Mouse (Mus musculus) midbrain, embryonic 15.5 days (tissue): ENCODE measurements around the gene Chchd6. TPM values are rescaled to one million over a fixed set of nuclear protein-coding genes. Genes with fewer than 3 reads are reported as not detected.

Source experiments
- ATAC-seq: fragments of 200-750 bp; cut with Nextera tagmentation; replicated peaks from 2 replicates; pipeline ENCODE4 v1.8.0; 2017; ENCODE audit warnings: moderate TSS enrichment
- H3K27ac ChIP-seq: fragments of 300-500 bp; sonication (generic); 2 replicates; pipeline ENCODE4 v1.5.1; 2015; ENCODE audit warnings: mild to moderate bottlenecking, inconsistent platforms
- H3K27me3 ChIP-seq: fragments of 300-500 bp; sonication (generic); replicated peaks from 2 replicates; pipeline ENCODE4 v1.6.1; 2015; ENCODE audit warnings: inconsistent platforms
- H3K36me3 ChIP-seq: fragments of 300-500 bp; sonication (generic); replicated peaks from 2 replicates; pipeline ENCODE4 v1.6.1; 2015; ENCODE audit warnings: inconsistent platforms
- H3K4me1 ChIP-seq: fragments of 300-500 bp; sonication (generic); 2 replicates; pipeline ENCODE4 v1.6.1; 2015; ENCODE audit warnings: inconsistent platforms
- H3K4me2 ChIP-seq: fragments of 300-500 bp; sonication (generic); 2 replicates; pipeline ENCODE4 v1.6.1; 2015; ENCODE audit warnings: inconsistent platforms, mild to moderate bottlenecking, moderate library complexity
- H3K4me3 ChIP-seq: fragments of 300-500 bp; sonication (generic); 2 replicates; pipeline ENCODE4 v1.5.1; 2015; ENCODE audit warnings: mild to moderate bottlenecking, inconsistent platforms
- H3K9ac ChIP-seq: fragments of 300-500 bp; sonication (generic); 2 replicates; pipeline ENCODE4 v1.6.1; 2015; ENCODE audit warnings: mild to moderate bottlenecking, inconsistent platforms
- H3K9me3 ChIP-seq: fragments of 300-500 bp; sonication (generic); 2 replicates; pipeline ENCODE4 v1.6.1; 2016; ENCODE audit warnings: inconsistent platforms
- WGBS: fragments of 180-500 bp; shearing (Covaris S2); methylation state at CpG from one replicate; pipeline ENCODE4 v1.1.7; 2015; ENCODE audit warnings: mixed read lengths; 5-methylcytosine and 5-hydroxymethylcytosine counted together
- polyA plus RNA-seq: library from polyadenylated mRNA; unstranded; fragments of >200 nt; fragmentation: Nextera tagmentation; extraction: Ambion mirVana; gene quantifications from 2 replicates; pipeline ENCODE4 v1.2.1, GENCODE M21; 2015

Gene Chchd6
- polyA plus RNA-seq, 1 experiment from 2014 or later: 173 TPM

- Histone ChIP-seq H3K9me3 (no peaks in the 10 kb centered on the region), H3K27me3 (no peaks in the 10 kb centered on the region), H3K9ac (no peak overlapping the region), H3K4me3 (no peak overlapping the region), H3K4me1 (peaks cover 98% of the 10 kb centered on the region), H3K27ac (no peak overlapping the region), H3K36me3 (peaks cover 14% of the 10 kb centered on the region; the same call in 1 of the 2 replicates), H3K4me2 (no peak overlapping the region)
- WGBS: 85% methylated on average over 12 of the region's 12 CpGs
- no peak for ATAC-seq
These were observed 240.7 kb downstream of the Chchd6 start for GRCm38 (mm10) chr6:89354726-89355125.

GRCm38 (mm10) chr6:89354076-89354475, 241.4 kb downstream of the Chchd6 start:
- H3K4me1 ChIP-seq: peaks cover 96% of the 10 kb centered on the region
- H3K9ac ChIP-seq: no peak overlapping the region
- peaks cover 19% of the 10 kb centered on the region; the same call in 1 of the 2 replicates for H3K36me3 ChIP-seq
- H3K27ac ChIP-seq: no peak overlapping the region
- 73% methylated on average over 5 of the region's 5 CpGs for WGBS
- ATAC-seq: no peak
- no peak overlapping the region for H3K4me2 ChIP-seq
- H3K4me3 ChIP-seq: no peak overlapping the region
- no peaks in the 10 kb centered on the region for H3K9me3 ChIP-seq
- H3K27me3 ChIP-seq: no peaks in the 10 kb centered on the region

- Histone ChIP-seq H3K9ac (no peak overlapping the region), H3K9me3 (no peaks in the 10 kb centered on the region), H3K4me1 (peaks cover 87% of the 10 kb centered on the region), H3K27ac (0 out of 2 replicates have a peak overlapping the region, but pooled peaks have one; percentile 36), H3K4me3 (no peak overlapping the region), H3K36me3 (peaks cover 19% of the 10 kb centered on the region; the same call in 1 of the 2 replicates), H3K27me3 (no peaks in the 10 kb centered on the region), H3K4me2 (no peak overlapping the region)
- 61% methylated on average over 8 of the region's 8 CpGs for WGBS
- no peak for ATAC-seq
These were observed 242.4 kb downstream of the Chchd6 start for GRCm38 (mm10) chr6:89353101-89353500.

DNA sequence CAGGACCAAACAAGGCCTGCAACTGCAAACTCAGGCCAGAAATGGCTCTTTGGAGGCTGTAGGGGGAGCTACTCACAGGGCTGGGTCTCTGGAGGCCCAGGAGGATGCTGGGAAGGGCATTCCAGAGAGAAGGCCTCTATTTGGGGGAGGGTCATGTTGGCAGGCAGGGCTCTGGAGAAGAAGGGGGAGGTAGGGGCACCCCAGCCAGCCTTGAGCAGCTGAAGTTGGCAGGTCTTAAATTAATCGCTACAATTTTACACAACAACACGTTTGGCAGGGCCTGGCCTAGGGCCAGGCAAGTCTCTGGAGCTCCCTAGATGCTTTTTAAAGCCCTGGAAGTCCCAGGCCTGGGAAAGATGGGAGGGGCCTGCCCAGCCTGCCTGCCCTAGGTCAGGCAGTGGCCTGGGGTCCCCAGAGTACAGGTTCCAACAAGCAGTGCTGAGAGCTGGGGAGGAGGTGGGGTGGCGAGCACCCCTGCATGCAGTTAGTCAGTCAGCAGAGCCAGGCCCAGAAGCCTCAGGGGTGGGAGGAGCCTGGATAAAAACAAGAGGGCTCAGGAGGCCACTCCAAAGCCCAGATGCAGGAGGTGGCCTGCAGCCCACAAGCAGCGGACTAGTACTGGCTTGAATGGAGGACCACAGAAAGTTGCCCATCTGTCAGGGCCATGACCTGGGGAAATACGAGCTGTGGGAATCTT, 243.9 kb downstream of the Chchd6 start:
- ATAC-seq: peak; percentile 65
- Histone ChIP-seq H3K4me1 (peaks cover 74% of the 10 kb centered on the region), H3K4me2 (no peak overlapping the region), H3K27me3 (no peaks in the 10 kb centered on the region), H3K27ac (peak overlapping the region; percentile 36), H3K4me3 (no peak overlapping the region), H3K9ac (0 out of 2 replicates have a peak overlapping the region, but pooled peaks have one; percentile 0), H3K9me3 (no peaks in the 10 kb centered on the region), H3K36me3 (peaks cover 25% of the 10 kb centered on the region)
- 23% methylated on average over 5 of the region's 5 CpGs for WGBS

DNA sequence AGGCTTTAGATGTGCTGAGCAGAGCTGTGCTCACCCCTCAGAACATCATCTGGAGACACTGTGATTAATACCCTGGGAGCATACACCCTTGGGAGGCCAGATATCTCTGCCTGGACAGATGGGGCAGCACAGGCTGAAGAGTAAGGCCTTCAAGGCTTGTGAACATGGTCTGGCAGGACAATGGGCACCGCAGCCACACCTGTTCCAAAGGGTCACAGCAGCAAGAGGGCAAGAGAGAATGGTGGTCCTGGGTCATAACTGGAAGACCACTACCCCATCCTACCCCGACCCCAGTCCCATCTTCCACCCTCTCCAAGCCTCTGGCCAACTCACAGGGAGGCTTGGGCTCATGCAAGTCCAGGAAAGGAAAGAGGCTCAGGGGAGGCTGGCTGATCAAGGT, 244.9 kb downstream of the Chchd6 start:
- no peak for ATAC-seq
- peaks cover 26% of the 10 kb centered on the region for H3K36me3 ChIP-seq

DNA sequence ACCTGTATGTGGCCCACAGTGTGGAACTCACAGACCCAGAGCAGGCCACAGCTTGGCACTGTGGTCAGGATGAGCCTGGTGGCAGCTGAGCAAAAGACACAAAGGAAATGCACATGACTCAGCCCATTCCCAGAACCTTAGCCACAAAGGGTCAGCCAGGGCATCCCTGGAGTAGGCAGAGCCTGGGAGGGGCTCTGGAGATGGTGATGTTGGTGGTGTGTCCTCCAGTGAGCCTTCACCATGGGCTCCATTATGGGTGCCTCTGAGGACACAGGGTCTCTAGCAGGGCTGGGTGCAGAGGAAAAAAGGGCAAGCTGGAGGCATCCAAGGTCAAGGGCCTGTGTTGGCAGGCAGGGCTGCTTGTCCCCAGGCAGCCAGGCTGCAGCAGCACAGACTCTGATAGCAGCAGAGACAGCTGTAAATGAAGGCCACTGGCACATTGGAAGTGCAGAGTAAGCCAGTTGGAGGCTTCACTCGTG, 245.4 kb downstream of the Chchd6 start:
- Histone ChIP-seq H3K4me2 (no peak overlapping the region), H3K9ac (no peak overlapping the region), H3K9me3 (no peaks in the 10 kb centered on the region), H3K4me1 (peaks cover 67% of the 10 kb centered on the region), H3K4me3 (no peak overlapping the region), H3K27ac (no peak overlapping the region), H3K36me3 (peaks cover 26% of the 10 kb centered on the region), H3K27me3 (no peaks in the 10 kb centered on the region)
- 61% methylated on average over 1 of the region's 1 CpGs for WGBS
- ATAC-seq: no peak

More for the DNA sequence above, 244.9 kb downstream of the Chchd6 start:
- H3K9me3 ChIP-seq: no peaks in the 10 kb centered on the region
- H3K4me2 ChIP-seq: no peak overlapping the region
- no peaks in the 10 kb centered on the region for H3K27me3 ChIP-seq
- H3K4me1 ChIP-seq: peaks cover 68% of the 10 kb centered on the region
- 96% methylated on average over 2 of the region's 2 CpGs for WGBS
- no peak overlapping the region for H3K4me3 ChIP-seq
- H3K27ac ChIP-seq: no peak overlapping the region; the same call in 1 of the 2 replicates
- H3K9ac ChIP-seq: no peak overlapping the region

GRCm38 (mm10) chr6:89348363-89348762, 247.1 kb downstream of the Chchd6 start:
- Histone ChIP-seq H3K4me2 (no peak overlapping the region), H3K27ac (no peak overlapping the region), H3K9me3 (no peaks in the 10 kb centered on the region), H3K36me3 (peaks cover 21% of the 10 kb centered on the region), H3K27me3 (no peaks in the 10 kb centered on the region), H3K4me1 (peaks cover 58% of the 10 kb centered on the region), H3K9ac (no peak overlapping the region), H3K4me3 (no peak overlapping the region)
- no peak for ATAC-seq
- WGBS: 76% methylated on average over 9 of the region's 9 CpGs

DNA sequence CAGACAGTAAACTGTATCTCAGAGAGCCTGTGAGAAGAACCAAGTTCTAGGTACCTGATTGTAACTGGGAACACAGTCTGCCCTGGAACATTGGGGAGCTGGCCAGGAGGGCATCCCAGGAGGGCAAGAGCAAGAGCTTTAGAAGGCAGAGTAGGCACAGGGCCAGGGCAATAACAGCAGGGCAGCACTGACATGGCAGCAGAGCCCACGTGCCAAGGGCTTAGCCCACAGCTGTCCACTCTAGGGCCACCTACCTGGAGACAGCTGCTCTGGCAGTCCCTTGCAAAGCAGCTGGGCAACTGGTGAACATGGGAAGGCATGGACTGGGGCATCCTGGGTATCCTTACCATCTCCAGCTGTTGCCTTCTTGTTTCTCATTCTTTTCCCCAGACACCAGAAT, 247.7 kb downstream of the Chchd6 start:
- 75% methylated on average over 1 of the region's 1 CpGs for WGBS
- H3K4me2 ChIP-seq: no peak overlapping the region
- no peak overlapping the region for H3K27ac ChIP-seq
- no peak for ATAC-seq
- no peak overlapping the region for H3K9ac ChIP-seq
- peaks cover 52% of the 10 kb centered on the region for H3K4me1 ChIP-seq
- H3K36me3 ChIP-seq: peaks cover 21% of the 10 kb centered on the region
- H3K27me3 ChIP-seq: no peaks in the 10 kb centered on the region
- H3K9me3 ChIP-seq: no peaks in the 10 kb centered on the region
- H3K4me3 ChIP-seq: no peak overlapping the region

- Histone ChIP-seq H3K27me3 (no peaks in the 10 kb centered on the region), H3K9ac (no peak overlapping the region), H3K27ac (no peak overlapping the region), H3K4me3 (no peak overlapping the region), H3K36me3 (peaks cover 37% of the 10 kb centered on the region), H3K9me3 (no peaks in the 10 kb centered on the region), H3K4me1 (peaks cover 33% of the 10 kb centered on the region), H3K4me2 (no peak overlapping the region)
- ATAC-seq: no peak
- 89% methylated on average over 1 of the region's 1 CpGs for WGBS
These were observed 249.6 kb downstream of the Chchd6 start for GRCm38 (mm10) chr6:89345855-89346254.

GRCm38 (mm10) chr6:89345486-89345785, 250.0 kb downstream of the Chchd6 start:
- no peaks in the 10 kb centered on the region for H3K9me3 ChIP-seq
- H3K36me3 ChIP-seq: peaks cover 39% of the 10 kb centered on the region
- no peak for ATAC-seq
- WGBS: 78% methylated on average over 3 of the region's 3 CpGs
- H3K4me1 ChIP-seq: peaks cover 29% of the 10 kb centered on the region
- H3K9ac ChIP-seq: no peak overlapping the region
- no peak overlapping the region for H3K27ac ChIP-seq
- no peak overlapping the region for H3K4me2 ChIP-seq
- H3K4me3 ChIP-seq: no peak overlapping the region
- H3K27me3 ChIP-seq: no peaks in the 10 kb centered on the region

- 37% methylated on average over 10 of the region's 10 CpGs for WGBS
- Histone ChIP-seq H3K4me1 (peaks cover 23% of the 10 kb centered on the region), H3K4me2 (no peak overlapping the region), H3K36me3 (peaks cover 39% of the 10 kb centered on the region), H3K4me3 (no peak overlapping the region), H3K9me3 (no peaks in the 10 kb centered on the region), H3K9ac (no peak overlapping the region), H3K27me3 (no peaks in the 10 kb centered on the region), H3K27ac (no peak overlapping the region)
- ATAC-seq: peak; percentile 35; the same call in 1 of the 2 replicates
These were observed 250.6 kb downstream of the Chchd6 start for GRCm38 (mm10) chr6:89344613-89345485.

DNA sequence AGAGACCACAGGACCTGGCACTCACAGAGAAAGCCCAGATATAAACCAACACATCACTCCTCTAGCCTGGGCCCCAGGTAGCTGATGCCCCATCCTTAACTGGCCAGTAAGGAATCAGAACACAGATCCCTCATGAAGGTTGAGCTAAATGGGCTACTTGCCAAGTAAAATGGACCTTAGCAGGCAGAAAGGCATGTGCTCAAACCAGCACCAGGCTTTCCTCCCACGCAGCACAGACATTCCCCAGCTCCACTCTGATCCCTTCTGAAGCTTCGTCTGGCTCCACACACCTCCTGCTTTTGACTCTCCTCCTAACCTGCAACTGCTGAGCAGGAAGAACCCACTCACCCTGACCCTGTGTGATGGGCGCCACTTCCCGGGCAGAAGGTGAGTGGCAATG, 253.5 kb downstream of the Chchd6 start:
- Histone ChIP-seq H3K4me2 (no peak overlapping the region), H3K9ac (no peak overlapping the region), H3K9me3 (no peaks in the 10 kb centered on the region), H3K27ac (no peak overlapping the region), H3K36me3 (peaks cover 56% of the 10 kb centered on the region), H3K27me3 (no peaks in the 10 kb centered on the region), H3K4me3 (no peak overlapping the region), H3K4me1 (peaks cover 17% of the 10 kb centered on the region)
- 92% methylated on average over 4 of the region's 4 CpGs for WGBS
- no peak for ATAC-seq
